Mouse (Mus musculus) urinary bladder, postnatal 36 days (tissue): ENCODE measurements at regions not wholly inside any gene's neighbourhood (a gene's known extent, or its start where the extent isn't known, plus 50 kb on each side); places are given as distances from the start of the nearest gene placed in this dataset.
A peak's percentile ranks its signal among the peaks of the same experiment; 100 is the strongest.

Experiments used
- DNase-seq, 2 experiments: peaks; one replicate each; pipeline ENCODE4 v3.0.0; 2022; ENCODE audit warnings: low spot score in 2 of 2, mixed read lengths in 1 of 2

DNA sequence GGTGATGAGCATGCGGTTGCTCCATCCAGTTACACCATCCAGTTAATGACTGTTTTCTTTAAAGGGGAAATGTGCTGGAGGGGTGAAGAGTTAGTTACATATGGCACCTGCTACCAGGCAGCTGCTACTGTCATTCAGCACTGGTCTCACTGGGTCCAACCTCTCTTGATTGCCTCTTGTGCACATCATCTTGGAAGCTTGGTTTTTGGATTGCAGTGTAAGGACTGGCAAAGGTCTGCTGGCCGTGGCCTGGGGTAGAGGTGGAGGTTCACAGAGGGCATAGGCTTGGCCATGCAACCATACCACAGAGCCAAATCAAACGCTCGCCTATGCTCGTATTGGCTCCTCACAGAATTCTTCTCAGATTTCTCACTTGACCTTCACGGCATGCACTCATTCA, 75.1 kb upstream of the Serp2 start:
- DNase-seq = no peak

GRCm38 (mm10) chr14:76631181-76631580, 74.5 kb upstream of the Serp2 start:
- DNase-seq = no peak

GRCm38 (mm10) chr14:76629913-76630478, 73.3 kb upstream of the Serp2 start:
- DNase-seq = peak in 1 of 2 experiments; percentile 38

DNA sequence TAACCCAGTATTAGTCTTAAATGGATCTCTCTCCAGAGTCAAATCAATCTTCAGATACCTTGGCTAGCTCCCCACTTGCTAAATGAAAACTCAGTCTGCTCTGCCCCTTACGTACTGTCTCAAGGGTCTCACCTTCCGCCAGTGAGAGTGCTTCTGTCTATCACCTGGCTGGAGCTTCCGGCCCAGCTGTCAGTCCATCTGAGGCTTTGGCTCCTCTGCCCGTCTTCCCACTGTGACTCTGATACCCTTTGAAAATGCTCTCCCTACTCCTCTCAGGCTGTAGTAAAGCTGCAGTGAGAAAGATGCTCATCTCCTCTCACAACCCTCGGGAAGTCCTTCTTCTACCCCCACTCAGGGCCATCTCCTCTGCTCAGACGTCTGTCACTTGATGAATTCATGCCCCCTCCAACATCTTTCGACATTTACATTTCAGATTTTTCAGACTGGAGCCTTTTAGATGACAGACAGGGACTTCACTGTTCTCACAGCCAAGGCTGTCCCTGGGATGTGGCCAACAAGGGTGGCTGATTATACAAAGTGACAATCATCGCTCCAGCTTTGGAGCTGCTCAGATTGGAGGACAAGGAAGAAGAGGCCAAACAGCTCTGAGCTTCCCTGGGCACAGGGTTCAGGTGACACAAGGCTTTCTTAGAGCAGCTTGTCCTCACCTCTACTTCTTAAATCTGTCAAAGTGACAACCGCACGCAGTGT, 71.6 kb upstream of the Serp2 start:
- DNase-seq = no peak

GRCm38 (mm10) chr14:76625589-76626368, 69.1 kb upstream of the Serp2 start:
- DNase-seq = no peak

GRCm38 (mm10) chr14:76624626-76625378, 68.1 kb upstream of the Serp2 start:
- DNase-seq = no peak

DNA sequence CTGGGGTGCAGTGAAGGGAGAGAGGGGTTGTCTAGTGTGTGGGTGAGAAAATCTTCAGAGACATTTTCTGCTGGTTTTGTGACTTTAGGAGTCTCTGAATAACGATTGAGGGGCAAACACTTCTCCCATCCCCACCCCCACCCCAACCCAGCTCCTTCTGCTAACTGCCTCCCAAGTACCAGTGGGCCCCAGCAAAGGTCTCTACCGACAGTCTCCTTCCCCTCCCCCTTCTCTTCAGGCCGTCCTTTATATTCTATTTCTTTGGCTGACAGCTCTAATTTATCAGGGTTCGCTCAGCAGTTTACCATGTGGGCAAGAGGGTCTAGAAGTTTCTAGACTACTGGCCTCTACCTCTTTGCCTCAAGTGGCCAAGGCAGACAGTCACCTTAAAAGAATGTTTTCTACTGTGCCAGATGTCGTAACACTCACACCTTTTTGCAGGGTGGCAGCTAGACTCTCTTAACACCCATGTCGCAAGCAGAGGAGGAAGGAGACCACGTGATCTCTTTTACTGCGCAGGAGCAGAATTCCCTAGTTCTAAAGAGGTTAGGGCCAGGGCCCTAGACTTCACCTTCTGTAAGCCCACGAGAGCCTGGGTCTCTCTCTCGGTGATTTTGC, 66.8 kb upstream of the Serp2 start:
- no peak for DNase-seq

DNA sequence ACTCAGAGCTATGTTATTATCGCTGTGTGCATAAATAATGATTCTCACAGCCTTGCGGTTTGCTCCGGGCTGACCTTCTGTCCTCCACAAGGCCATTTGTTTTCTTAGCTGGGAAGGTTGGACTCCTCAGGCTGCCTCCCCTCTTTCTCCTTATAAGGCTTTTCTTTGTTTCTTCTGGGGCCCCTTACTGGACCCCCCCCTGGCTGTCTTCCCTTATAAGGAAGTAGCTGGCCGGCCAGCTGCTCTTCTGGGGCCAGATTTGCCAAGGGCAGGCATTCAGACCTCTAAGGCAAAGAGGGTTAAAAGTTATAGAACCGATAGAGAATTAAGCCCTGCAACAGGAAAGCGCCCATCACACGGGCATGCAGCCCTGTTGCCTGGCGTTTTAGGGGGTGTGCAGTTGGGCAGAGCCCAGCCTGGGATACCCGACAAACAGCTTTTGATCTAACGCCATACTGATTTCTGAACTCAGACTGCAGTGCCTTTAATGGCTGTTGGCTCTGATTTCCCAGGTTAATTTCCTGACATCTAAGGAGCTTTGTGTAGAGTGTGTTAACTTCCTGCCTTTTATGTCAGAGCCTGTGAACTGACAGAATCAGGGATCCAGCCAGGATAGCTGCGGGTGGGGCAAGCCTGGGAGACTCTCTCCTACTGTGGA, 66.1 kb upstream of the Serp2 start:
- DNase-seq = no peak

DNA sequence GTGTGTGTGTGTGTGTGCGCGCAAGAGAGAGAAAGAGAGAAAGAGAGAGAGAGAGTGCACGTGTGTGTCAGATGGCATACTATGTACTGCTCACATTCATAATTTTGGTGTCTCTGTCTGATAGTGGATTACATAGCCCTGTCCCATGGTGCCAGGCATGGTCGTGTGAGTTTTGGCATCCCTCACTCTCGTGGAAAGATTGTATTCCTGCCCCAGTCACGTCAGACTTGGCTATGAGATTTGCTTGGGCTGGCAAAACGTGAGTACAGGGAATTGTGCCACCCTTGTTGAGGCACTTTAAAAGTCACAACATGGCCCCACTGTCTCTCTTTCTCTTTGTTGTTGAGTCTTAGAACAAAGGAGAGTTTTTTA, 62.3 kb upstream of the Serp2 start:
- DNase-seq = no peak

GRCm38 (mm10) chr14:76618331-76619037, 61.8 kb upstream of the Serp2 start:
- no peak for DNase-seq

DNA sequence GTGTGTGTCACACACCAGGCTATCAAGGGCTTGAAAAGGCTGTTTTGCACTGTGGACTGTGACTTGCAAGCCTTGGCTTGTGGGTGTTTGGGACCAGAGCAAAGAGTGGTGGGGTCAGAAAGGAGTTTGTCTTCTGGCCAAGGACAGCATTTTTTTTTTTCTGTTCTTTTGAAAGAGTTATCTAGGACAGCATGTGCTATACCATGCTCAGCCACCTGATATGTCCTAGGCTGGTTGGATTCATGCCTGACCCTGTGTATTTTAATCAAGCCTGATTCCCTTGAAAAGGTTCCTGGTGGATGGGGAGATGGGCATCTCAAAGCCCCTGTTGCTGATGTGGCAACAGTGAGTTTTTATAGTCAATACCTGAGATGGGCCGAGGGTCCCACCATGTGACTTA, 61.2 kb upstream of the Serp2 start:
- no peak for DNase-seq

DNA sequence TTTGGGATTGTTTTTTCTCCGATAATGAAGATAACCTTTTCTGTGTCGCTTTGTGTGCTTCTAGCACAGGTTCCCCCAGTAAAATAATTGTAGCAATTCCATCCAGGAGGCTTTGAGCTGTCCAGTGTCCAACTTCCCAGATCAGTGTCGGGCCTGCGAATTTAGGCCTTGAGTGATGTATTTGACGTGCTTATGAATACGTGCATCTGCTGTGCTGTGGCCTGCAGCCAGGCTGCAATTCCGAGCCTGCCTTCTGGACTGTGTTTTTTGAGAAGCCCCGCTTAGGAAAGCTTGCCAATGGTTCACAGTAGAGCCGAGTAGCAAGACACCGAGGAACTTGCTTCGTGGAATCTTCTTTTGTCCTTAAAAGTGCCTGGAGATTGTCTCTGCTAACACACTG, 60.8 kb upstream of the Serp2 start:
- no peak for DNase-seq

DNA sequence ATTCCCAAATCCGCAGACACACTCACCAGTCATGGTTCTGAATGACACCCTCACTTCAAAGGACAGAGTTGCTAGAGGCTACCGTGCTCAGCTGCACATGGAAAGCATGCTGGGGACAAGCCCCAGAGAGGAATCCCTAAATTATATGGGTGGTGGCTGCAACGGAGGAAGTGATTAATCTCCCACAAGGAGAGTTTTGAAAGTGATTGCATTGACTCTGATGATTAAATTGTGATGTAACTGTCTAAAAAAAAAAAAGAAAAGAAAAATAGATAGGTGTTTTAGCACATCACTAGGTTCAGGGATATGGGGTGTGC, 59.6 kb upstream of the Serp2 start:
- no peak for DNase-seq

GRCm38 (mm10) chr14:76615603-76616366, 59.1 kb upstream of the Serp2 start:
- DNase-seq = no peak

DNA sequence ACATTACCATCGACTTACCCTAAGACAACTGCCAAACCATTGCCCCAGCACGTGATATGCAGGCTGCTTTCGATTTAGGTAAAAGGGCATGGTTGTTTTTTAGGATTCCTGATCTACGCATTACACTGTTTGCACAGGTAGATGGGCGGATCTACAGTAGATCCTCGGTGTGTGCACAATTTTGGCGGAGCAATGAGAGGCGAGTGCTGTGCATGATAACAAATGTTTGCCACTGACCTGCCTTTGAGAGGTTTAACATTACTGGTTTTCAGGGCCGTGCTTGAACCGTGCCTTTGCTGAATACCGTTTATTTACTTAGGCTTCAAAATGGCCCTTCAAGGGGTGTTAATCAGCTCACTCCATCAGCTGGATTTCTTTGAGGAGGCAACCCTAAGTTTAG, 58.5 kb upstream of the Serp2 start:
- DNase-seq = no peak

DNA sequence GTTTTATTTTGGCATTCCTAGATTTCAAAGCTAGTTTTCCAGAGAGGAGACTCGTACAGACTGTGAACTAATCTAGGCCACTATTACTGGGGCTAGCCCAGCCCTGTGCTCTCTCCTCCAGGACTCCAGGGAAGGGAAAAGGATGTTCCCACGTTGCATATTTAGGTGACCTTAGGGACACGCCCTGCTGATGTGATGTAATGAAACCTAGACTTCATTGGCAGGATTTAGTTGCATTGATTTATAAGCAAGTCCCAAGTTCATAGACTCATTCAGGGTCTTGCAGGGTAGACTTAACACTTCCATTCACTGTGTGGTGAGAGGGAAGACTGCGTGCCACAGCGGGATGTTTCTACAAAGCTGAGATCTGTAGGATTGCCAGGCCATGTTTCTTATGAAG, 58.0 kb upstream of the Serp2 start:
- no peak for DNase-seq

DNA sequence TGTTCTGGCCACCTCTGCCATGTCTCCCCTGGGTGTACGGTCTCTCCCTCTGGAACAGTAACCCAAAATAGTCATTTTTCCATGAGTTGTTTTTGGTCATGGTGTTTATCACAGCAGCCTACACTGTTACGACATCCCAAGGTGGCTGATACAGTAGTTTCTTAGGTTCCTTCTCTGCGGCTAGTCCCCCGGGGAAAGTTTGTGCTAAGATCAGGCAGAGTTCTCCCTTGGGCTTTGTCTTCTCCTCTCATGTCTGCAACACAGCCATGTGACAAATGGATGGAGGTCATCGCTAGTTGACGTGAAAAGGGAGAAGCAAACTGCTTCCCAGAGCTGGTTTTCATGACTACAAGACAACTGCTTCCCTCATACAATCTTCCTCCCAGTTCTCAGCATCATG, 56.9 kb upstream of the Serp2 start:
- no peak for DNase-seq

DNA sequence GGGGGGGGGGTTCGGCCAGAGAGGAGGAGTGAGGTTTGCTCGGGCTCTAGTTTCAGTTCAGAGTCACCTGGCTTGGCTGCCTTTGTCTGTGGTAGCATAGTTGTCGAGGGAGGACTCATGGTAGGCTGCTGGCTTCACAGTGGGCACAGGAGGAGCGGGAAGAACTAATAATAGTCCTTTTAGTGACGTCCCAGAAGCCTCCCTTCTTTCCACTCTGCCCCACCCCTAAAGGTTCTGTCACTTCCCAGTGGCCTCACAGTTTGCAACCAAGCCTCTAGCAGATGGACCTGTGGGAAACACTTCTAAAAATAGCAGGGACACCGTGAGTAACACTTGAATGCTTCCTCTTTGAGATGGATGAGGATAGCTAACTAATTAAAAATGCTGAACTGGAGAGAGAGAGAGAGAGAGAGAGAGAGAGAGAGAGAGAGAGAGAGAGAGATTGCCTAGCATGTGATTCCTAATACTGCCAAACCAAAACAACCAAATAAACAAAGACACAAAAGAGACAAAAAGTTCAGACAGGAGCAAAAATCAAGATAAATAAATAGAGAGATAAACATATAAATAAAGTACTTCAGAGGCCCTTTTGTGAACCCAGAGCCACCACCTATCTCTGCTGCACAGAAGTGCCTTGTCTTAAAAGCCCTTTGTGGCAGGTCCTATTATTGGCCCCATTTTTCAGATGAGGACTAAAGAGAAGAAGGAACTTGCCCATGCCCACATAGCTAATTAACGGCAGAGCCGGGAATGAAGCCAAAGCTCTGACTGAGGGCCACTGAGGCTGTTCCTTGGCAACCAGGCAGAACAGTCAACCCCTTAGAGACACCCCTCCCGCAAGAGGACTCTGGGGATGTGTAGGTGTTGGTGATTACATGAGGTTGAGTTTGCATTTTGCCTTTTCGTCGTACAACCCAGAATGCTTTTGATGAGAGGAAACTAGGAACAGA, 54.0 kb upstream of the Serp2 start:
- no peak for DNase-seq
